Mouse (Mus musculus): ENCODE data around the gene Ephb1.

Gene Ephb1

DNA sequence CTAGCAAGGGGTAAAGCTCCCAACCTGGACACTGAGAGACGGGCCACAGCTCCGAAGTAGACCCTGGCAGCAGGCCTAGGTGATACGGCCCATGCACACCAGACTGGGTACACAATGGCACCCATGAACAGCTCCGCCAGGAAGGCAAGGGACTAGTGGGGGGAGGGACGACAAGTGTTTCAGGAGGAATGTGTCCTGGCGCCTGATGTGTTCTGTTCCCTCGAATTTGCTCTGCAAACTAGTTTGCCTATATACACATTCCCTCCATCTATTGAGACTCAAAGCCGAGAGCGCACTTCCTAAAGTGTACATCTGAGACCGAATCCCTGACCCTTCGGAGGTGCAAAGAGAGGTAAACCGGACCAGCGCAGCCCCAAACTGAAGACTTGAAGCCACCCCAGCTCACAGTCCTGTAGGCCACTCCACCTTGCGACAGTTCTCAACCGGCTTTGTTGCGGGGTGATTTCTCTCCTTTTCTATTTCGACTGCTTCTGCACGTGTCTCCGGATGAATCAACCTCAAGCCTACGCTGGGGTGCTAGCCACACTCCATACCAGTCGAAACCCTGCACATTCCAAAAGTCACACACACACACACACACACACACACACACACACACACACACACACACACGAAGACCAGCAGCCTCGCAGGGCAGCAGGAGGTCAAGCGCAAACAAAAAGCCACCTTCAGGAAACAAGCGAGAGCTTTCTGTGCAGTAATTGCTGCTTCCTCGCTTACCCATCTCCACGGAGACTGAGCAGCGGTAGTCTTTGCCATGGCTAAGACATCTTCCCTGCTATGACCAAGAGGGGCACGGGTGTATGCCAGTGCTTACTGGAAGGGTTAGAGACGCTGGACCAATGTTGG is 2.1 kb downstream of the Ephb1 start:
- peak; percentile 31 to 50 for DNase-seq (ENCODE audit: low spot score in 2 of 2)

DNA sequence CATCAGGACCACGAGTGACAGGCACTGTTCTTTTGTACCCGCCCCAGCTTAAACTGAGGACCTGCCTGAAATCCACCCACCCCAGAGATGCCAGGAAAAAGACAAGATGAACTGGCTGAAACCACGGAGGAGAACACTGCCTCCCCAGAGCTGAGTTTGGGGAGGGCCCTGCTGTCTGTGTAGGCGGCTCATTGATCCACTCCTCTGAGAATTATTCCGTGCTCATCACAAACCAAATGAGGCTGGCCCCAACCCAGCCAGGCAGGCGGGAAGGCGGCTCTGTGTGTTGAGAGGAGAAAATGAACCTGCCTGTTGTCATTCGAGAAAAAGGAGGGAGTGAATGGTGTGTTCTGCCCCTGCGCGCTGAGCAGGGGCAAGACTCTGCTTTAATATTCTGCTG is 2.8 kb downstream of the Ephb1 start:
- peak; percentile 47 to 65 for DNase-seq (ENCODE audit: low spot score in 2 of 2)

DNA sequence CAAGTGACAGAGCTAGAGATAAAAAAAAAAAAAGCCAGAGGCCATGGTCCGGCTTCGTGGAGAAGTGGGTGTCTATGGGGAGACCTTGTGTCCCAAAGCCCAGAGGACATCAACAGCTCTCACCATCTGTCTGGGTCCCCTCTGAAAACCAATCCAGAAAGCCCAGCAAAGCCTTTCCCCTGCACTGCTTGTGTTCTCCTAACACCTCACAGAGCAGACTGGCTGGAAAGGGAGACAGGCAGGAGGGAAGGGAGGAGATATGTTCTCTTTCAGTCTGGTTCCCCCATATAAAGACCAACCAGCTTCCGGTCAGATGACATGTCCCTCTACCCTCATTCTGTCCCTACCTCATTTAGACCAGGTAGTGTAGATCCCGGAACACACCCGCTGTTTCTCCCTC is 3.3 kb downstream of the Ephb1 start:
- DNase-seq (ENCODE audit: low spot score in 2 of 2): peak; percentile 21 to 24

DNA sequence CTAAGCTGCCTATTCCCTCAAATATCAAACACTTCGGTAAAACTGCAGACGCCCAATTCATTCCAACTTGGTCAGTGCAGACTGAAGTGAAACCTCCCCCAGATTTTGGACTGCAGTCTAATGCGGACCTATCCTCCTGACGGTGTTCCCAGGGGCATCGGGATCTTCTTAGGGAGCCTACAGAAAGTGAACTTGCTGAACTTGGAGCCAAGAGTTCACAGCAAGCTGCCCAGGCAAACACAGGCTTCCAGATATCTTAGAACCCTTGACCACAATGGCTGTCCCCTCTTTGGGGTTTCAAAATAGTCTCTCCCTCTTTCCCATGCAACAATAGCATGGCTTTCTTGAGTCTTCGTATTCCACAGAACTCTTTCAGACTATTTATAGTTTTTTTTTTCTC is 3.8 kb downstream of the Ephb1 start:
- peak; percentile 14 to 19 for DNase-seq (ENCODE audit: low spot score in 2 of 2)

DNA sequence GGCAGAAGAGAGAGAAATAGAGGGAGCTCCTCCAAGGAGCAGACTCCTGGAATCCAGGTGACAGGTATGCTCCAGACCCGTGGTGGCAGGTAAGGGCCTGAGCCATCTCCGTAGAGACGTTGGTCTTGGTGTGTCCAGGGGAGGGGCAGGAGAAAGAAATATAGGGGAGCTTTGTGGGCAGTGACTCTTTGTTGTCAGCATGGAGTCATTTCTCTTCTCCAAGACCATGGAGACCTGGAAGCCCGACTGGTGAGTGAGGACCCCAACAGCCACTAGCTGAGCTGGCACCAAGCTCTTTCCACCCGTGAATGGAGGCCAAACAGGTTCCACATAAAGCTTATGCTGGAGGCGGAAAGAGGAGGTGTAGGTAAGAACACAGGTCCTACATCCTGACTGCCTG is 4.4 kb downstream of the Ephb1 start:
- DNase-seq (ENCODE audit: low spot score in 2 of 2): peak; percentile 17 to 20

DNA sequence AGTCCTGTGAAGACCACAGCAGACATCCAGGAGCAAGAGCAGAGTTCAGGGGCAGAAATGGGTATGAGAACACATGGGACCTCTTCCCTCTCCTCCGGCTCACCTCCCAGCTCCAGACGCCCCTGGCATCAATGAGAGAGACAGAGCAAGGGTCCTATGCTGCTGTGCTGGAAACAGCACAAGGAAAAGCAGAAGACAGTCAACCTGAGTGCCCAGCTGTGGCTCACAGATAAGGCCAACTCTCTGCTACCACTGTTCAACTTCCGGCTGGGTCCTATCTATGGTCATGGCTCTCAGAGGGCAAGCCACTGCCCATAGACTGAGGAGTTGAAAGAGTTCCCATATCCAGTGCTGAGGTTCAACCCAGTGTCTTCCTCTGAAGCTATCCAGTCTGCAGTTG is 7.7 kb downstream of the Ephb1 start:
- peak in 1 of 2 experiments; percentile 11 for DNase-seq (ENCODE audit: low spot score in 2 of 2)

DNA sequence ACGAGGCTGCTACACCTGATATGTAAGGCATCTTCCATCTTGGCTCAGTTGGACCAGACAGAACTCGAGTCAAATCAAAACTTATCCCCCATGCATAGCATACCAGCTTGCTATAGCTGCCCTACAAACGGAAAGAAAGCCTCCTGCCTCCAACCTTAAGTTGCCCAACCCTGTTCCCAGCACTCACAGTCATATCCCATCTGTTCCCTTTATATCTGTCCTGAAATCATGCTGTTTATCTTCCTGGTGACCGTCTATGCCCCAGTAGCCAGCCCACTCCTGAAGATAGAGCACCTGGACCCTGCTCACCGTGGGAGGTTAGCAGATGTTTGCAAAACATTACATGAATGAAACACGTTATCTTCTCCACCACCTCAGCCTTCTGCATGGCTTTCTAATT is 9.0 kb downstream of the Ephb1 start:
- peak; percentile 13 for DNase-seq (ENCODE audit: low spot score in 2 of 2)

DNA sequence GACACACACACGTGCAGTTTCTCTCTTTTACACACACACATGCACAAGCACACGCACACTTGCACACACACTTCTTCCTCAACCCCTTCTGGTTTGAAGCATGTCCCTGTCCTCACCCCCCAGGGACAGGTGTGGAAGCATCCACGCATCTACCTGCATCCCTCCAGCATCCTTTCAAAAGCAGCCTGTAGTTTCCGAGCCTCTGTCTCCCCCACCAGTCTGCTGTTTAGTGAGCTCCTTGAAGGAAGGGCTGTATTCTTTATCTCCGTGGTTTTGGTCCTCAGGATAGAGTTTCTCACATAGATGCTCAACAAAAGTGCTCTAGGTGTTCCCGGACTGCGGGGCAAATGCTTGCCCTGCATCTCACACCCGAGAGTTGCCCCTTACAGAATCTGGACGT is 9.4 kb downstream of the Ephb1 start:
- peak; percentile 18 to 27 for DNase-seq (ENCODE audit: low spot score in 2 of 2)

DNA sequence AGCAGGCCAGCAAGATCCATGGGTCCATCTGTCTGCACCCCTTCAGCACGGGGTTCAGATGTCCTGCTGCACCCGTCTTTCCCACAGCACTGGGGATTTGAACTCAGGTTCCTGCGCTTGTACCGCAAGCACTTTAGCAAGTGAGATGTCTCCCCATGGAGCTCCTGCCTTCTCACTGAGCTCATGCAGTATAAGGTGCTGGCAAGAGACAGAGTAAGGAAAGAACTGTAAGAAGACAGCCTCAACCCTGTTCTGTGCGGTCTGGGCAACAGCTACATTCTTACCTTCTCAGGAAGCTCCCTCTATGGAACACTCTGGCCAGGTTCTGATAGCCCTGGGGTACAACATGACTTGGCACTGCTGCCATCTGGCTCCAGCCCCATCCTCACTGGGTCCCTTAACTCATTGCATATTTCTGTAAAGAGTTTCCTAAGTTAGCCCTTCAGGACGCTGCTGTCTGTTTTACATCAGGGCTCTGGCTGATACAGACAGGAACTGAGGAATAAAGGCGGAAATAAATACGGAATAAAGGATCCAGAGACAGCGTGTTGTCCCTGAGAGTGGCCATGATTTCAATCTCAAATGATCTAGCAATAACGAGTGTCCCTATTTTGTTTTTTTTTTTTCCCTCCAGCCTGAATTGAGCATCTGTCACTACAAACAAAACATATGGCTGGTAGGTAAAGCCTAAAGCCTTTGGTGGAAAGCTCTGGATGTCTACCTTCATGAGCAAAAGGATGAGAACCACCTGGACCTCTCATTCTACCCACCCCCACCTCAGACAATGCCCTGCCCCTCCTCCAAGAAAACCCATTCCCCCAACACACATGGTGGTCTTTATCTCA is 10.2 kb downstream of the Ephb1 start:
- DNase-seq (ENCODE audit: low spot score in 2 of 2): peak; percentile 17

DNA sequence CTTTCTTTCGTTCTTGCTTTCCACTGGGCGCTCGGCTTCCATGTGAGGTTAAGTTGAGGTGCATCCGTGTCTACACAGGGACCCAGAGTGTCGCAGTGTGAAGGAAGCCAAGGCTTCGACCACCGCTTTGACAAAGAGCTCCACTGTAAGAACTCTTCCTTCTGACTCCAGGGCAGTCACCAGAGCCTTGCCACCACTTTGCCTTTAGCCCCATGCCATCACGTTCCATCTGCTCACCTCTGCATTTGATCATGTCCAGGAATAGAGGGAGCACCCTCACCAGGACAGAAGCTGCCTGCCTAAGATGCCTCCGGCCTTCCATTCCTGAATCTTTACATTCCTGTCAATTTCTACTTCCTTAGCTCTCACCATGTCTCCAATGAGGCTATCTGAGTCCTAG is 11.4 kb downstream of the Ephb1 start:
- DNase-seq (ENCODE audit: low spot score in 2 of 2): peak in 1 of 2 experiments; percentile 12

DNA sequence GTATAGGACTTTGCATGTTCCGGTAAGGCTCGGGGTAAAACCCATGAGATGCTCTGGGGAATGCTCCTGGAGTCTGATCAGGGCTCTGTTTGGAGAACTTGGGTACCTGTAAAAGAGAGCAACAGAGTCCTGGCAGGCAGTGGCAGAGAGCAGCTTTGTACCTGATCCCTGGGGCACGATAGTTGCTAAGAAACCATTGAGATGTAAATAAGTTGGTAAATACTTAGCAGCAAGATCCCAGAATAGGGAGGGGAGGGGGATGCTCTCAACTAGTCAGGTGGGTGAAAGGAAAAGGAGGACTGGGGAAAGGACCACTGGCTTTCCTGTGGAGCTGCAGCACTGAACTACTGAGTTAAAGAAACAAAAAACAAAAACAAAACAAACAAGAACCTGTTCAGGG is 12.5 kb downstream of the Ephb1 start:
- no peak for DNase-seq (ENCODE audit: low spot score in 2 of 2)

DNA sequence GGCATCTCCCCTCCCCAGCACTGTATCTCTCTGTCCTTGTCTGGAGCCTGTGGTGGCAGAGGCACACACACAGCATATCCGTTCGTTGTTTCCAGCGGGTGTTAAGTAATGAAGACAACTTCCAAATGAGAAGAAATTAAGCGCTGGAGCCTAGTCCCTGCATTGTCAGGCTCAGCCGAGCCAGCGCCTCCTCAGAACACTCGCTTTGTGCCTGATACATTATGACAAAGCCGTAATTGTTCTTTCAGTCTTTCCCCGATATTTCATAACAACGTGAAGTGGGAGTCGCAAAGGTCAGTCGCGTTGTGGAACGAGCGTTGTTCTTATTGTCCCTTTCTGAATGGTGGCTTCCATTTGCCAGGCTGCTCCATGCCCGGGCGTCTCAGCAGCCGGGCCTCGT is 13.7 kb downstream of the Ephb1 start:
- no peak for DNase-seq (ENCODE audit: low spot score in 2 of 2)

DNA sequence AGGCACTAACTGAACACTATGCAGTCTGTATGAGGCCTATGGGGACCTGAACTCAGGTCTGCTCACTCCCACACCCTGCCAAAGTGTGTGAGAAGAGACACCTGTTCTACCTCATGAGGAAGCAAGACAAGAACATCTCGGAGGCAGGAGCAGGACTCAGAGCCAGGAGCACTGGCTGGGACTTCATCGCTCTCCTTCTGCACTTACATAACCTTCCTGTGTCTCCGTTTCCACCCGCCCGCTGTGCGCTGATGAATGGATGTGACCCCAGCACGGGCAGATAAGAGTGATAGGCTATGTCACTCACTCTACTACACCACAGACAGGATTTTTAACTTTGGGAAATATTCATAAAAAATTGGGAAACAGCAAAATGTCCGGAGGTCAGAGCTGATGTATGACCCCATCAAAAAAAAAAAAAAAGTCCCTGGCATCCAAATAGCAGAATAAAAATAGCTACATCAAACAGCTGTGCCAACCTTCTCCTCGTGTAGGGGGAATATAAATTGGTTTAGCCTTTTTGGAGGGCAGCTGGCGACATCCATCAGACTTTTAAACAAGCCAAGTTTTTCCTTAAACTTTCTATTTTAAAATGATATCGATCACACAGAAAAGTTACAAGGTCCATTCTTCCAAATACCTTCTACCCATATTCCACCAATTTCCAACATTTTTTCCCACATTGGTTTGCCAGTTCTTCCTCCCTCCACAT is 18.8 kb downstream of the Ephb1 start:
- DNase-seq (ENCODE audit: low spot score in 2 of 2): no peak

DNA sequence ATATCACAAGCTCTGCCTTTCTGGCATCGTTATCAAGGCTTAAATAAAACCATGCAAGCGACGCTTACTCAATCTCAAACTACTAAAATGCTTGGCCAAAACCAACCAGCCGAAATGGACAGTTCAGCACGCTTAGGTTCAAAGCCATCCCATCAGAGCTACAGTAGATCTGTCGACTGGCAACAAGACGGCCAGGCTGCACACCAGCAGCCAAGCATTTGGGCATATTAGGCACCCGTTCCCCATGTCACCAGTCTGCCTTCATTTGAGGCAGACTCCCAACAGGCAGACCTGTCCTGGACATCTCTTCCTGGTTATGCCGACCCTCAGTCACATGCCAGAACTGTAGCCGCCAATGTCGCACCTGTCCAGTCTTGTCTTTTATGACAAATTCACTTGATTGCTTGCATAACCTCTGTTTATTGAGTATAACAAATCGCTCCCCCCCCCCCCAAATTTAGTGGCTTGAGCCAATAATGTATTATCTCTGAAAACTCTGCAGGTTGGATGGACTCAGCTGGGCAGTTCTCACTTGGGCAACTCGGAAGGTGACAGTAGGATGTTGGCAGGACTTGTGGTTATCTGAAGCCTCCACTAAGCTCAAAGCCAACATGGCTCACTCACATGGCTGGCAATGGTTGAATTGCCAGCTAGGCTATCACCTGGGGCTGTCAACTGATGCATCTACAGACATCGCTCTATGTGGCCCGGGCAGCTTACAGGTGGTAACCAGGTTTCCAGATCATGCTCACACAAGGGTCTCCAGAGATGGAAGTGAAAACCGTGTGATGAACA is 24.0 kb downstream of the Ephb1 start:
- no peak for DNase-seq (ENCODE audit: low spot score in 2 of 2)

DNA sequence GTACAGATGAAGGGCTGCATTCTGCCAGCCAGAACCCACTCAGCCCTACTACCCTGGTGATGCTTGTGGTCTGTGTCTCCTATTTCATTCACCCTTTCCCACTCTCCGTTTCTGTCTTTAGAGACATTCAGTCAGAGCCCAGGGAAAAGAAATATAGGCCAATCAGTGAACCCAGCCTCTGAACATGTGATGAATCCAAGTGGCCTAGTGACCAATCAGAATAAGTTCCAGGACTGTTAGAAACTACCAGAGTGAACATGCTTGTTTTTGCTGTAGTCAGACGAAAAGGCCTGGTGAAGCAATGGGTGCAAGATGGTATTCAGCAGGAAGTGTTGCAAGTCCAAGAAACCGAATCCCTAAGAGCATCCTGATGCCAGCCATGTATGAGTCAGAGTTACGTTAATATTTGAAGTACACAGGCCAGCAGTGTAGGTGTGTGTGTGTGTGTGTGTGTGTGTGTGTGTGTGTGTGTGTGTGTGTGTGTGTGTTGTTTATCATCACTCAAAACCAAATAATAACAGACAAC is 26.8 kb downstream of the Ephb1 start:
- DNase-seq (ENCODE audit: low spot score in 2 of 2): no peak

DNA sequence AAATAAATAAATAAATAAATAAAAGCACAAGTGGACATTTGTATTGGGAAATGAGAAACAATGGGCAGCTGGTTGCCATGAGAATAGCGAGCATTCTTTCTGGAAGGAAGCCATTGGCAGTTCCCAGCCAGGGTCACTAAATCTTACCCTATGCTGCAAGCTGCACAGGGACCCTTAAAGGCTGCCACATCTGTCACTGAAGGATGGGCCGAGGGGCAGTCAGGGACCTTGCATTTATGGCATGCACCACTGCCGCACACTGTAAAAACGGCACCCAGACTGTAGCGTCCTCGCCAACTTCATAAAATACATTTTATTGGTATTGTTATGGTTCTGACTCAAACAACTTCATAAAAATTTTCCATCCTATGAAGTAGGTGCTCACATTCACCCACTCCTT is 39.1 kb downstream of the Ephb1 start:
- no peak for DNase-seq (ENCODE audit: low spot score in 2 of 2)

DNA sequence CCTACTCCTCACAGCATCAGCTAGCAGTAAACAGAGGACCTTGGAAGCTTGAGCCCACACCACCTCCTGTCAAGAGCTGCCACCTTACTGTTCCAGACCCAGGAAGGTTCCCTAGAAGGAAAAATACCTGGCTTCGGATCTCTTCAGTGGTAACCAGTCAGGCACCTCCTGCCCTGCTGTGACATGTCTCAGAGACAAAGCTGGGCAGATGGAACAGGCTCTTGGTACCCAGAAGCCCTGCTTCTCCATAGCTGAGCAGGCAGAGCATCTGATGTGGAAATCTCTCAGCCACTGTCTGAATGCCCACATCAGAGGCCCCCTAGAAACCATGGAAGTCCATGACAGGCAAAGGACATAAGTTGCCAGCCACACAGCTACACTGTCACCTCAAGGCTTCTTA is 39.7 kb downstream of the Ephb1 start:
- no peak for DNase-seq (ENCODE audit: low spot score in 2 of 2)

DNA sequence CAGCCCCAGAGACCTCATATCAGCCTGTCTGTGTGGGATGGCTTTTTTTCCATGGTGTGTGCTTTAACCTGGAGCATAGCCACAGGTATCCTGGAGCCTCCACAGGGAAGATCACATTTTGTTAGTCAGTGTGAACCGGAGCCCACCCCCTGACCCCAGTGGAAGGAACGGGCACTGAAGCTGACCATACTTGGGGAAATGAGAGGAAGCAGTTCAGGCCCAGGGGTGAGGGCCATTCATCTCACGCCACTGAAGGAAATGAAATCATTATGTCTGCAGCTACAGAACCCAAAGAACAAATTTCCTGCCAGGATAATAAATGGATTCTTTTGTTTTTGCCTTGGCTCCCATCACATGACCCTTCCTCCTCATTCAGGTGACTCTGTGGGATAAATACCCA is 44.1 kb downstream of the Ephb1 start:
- DNase-seq (ENCODE audit: low spot score in 2 of 2): no peak

DNA sequence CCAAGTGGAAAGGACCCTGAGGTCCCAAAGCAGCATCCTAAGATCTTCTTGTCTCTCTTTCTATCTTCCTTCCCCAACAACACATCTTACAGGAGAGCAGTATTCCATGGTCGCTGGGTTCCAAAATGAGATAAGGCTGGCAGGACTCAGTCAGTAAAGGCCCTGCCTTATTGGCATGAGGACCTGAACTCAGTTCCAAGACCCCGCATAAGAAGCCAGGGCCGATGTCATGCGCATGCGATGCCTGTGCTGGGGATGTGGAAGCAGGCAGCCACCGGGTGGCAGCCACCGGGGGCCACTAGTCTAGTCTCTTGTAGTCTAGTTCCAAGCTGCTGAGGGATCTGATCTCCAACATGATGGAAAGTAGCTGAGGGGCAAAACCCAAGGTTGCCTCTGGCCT is 45.2 kb downstream of the Ephb1 start:
- DNase-seq (ENCODE audit: low spot score in 2 of 2): no peak

DNA sequence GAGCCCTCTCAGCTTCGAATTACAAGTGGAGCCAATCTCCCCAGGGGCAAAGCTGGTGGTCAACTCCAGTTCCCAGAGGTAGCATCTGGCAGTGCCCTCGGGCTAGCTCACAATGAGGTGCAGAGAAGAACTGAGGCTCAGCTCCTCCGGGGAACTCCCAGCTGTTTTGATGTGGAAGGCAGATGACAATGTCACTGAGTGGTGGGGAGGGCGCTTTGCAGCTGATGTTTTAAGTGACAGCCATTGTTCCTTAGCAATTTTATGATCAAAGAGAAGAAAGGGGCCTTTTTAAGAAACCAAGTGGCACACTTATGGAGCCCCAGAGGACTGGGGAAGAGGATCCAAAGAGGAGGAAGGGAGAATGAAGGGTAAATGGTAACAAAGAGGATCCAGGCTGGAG is 46.8 kb downstream of the Ephb1 start:
- no peak for DNase-seq (ENCODE audit: low spot score in 2 of 2)
